Mouse (Mus musculus): ENCODE data around the gene Muc13. TPM values are rescaled to one million over a fixed set of nuclear protein-coding genes. Genes with fewer than 3 reads are reported as not detected.

Muc13 gene
- total RNA-seq, 2 experiments from 2014 or later, result not detected

- DNase-seq (ENCODE audit: low spot score), result peak; percentile 93
These were observed 26.7 kb downstream of the Muc13 start for GRCm38 (mm10) chr16:33820269-33821178.

GRCm38 (mm10) chr16:33824603-33825002 lies 30.8 kb downstream of the Muc13 start:
- DNase-seq (ENCODE audit: low spot score), result no peak

- DNase-seq (ENCODE audit: low spot score), result no peak
These were observed 34.7 kb downstream of the Muc13 start for GRCm38 (mm10) chr16:33828496-33828895.

- peak; percentile 83 for DNase-seq (ENCODE audit: low spot score)
These were observed 35.5 kb downstream of the Muc13 start, which contains the start of gene Itgb5 for GRCm38 (mm10) chr16:33829301-33829831. Gene Itgb5, plus strand, starts transcription at chr16:33829665.

GRCm38 (mm10) chr16:33829842-33830511 lies 36.1 kb downstream of the Muc13 start:
- peak; percentile 54 for DNase-seq (ENCODE audit: low spot score)

GRCm38 (mm10) chr16:33830512-33831105 lies 36.8 kb downstream of the Muc13 start:
- DNase-seq (ENCODE audit: low spot score), result no peak

- DNase-seq (ENCODE audit: low spot score), result no peak
These were observed 38.2 kb downstream of the Muc13 start for GRCm38 (mm10) chr16:33832057-33832456.

GRCm38 (mm10) chr16:33832728-33833428 lies 39.0 kb downstream of the Muc13 start:
- DNase-seq (ENCODE audit: low spot score), result no peak

GRCm38 (mm10) chr16:33833429-33833753 lies 39.6 kb downstream of the Muc13 start:
- no peak for DNase-seq (ENCODE audit: low spot score)

GRCm38 (mm10) chr16:33833781-33834482 lies 40.1 kb downstream of the Muc13 start:
- DNase-seq (ENCODE audit: low spot score), result peak; percentile 59

- DNase-seq (ENCODE audit: low spot score), result peak; percentile 77
These were observed 42.8 kb downstream of the Muc13 start for GRCm38 (mm10) chr16:33836676-33837075.

GRCm38 (mm10) chr16:33837191-33837590 lies 43.4 kb downstream of the Muc13 start:
- DNase-seq (ENCODE audit: low spot score), result peak; percentile 35

- no peak for DNase-seq (ENCODE audit: low spot score)
These were observed 46.8 kb downstream of the Muc13 start for GRCm38 (mm10) chr16:33840616-33841015.

- no peak for DNase-seq (ENCODE audit: low spot score)
These were observed 48.4 kb downstream of the Muc13 start for GRCm38 (mm10) chr16:33842081-33842880.

- DNase-seq (ENCODE audit: low spot score), result no peak
These were observed 50.3 kb downstream of the Muc13 start for GRCm38 (mm10) chr16:33844150-33844611.

- DNase-seq (ENCODE audit: low spot score), result no peak
These were observed 51.0 kb downstream of the Muc13 start for GRCm38 (mm10) chr16:33844866-33845265.

GRCm38 (mm10) chr16:33853271-33853670 lies 59.4 kb downstream of the Muc13 start:
- DNase-seq (ENCODE audit: low spot score), result no peak

- DNase-seq (ENCODE audit: low spot score), result no peak
These were observed 64.9 kb downstream of the Muc13 start for GRCm38 (mm10) chr16:33858766-33859165.

GRCm38 (mm10) chr16:33859380-33859779 lies 65.5 kb downstream of the Muc13 start:
- no peak for DNase-seq (ENCODE audit: low spot score)
